Mouse (Mus musculus) lung, embryonic 15.5 days (tissue): ENCODE data around the gene Cidec. TPM values are rescaled to one million over a fixed set of nuclear protein-coding genes. Genes with fewer than 3 reads are reported as not detected.

Experiments used
- ATAC-seq: fragments of 200-750 bp; cut with Nextera tagmentation; 2 replicates; pipeline ENCODE4 v1.8.0; 2017; ENCODE audit warnings: moderate number of reproducible peaks, borderline replicate concordance; ENCODE audit not compliant: low FRiP score, low TSS enrichment; ENCODE audit errors: extremely low read depth
- H3K27ac ChIP-seq: fragments of 300-500 bp; sonication (generic); 2 replicates; pipeline ENCODE4 v1.5.1; 2015; ENCODE audit warnings: moderate library complexity, mild to moderate bottlenecking, inconsistent platforms
- H3K27me3 ChIP-seq: fragments of 300-500 bp; sonication (generic); 2 replicates; pipeline ENCODE4 v1.6.1; 2015; ENCODE audit warnings: inconsistent platforms
- H3K36me3 ChIP-seq: fragments of 300-500 bp; sonication (generic); 2 replicates; pipeline ENCODE4 v1.6.1; 2015; ENCODE audit warnings: inconsistent platforms
- H3K4me1 ChIP-seq: fragments of 300-500 bp; sonication (generic); 2 replicates; pipeline ENCODE4 v1.6.1; 2015; ENCODE audit warnings: inconsistent platforms
- H3K4me2 ChIP-seq: fragments of 300-500 bp; sonication (generic); 2 replicates; pipeline ENCODE4 v1.6.1; 2015; ENCODE audit warnings: inconsistent platforms, mild to moderate bottlenecking, moderate library complexity
- H3K4me3 ChIP-seq: fragments of 300-500 bp; sonication (generic); 2 replicates; pipeline ENCODE4 v1.5.1; 2015; ENCODE audit warnings: mild to moderate bottlenecking, inconsistent platforms
- H3K9ac ChIP-seq: fragments of 300-500 bp; sonication (generic); 2 replicates; pipeline ENCODE4 v1.6.1; 2015; ENCODE audit warnings: inconsistent platforms
- H3K9me3 ChIP-seq: fragments of 300-500 bp; sonication (generic); 2 replicates; pipeline ENCODE4 v1.6.1; 2016; ENCODE audit warnings: inconsistent platforms
- WGBS: fragments of 180-500 bp; shearing (Covaris S2); methylation state at CpG from one replicate; pipeline ENCODE4 v1.1.7; 2015; 5-methylcytosine and 5-hydroxymethylcytosine counted together
- polyA plus RNA-seq: library from polyadenylated mRNA; unstranded; fragments of >200 nt; fragmentation: Nextera tagmentation; extraction: Ambion mirVana; gene quantifications from 2 replicates; pipeline ENCODE4 v1.2.1, GENCODE M21; 2015

The Cidec gene
- polyA plus RNA-seq, 1 experiment from 2014 or later, result not detected

GRCm38 (mm10) chr6:113469432-113469831 is 33.9 kb upstream of the Cidec start:
- H3K9me3 ChIP-seq, result no peaks in the 10 kb centered on the region
- WGBS, result 1% methylated on average over 31 of the region's 31 CpGs
- peak overlapping the region; percentile 17; the same call in 1 of the 2 replicates for H3K9ac ChIP-seq
- peak overlapping the region; percentile 84 for H3K4me2 ChIP-seq
- peaks cover 12% of the 10 kb centered on the region for H3K27me3 ChIP-seq
- H3K27ac ChIP-seq, result no peak overlapping the region
- H3K36me3 ChIP-seq, result no peaks in the 10 kb centered on the region
- peak overlapping the region; percentile 39 for H3K4me3 ChIP-seq
- peaks cover 27% of the 10 kb centered on the region for H3K4me1 ChIP-seq
- ATAC-seq, result peak; percentile 25; the same call in 1 of the 2 replicates

DNA sequence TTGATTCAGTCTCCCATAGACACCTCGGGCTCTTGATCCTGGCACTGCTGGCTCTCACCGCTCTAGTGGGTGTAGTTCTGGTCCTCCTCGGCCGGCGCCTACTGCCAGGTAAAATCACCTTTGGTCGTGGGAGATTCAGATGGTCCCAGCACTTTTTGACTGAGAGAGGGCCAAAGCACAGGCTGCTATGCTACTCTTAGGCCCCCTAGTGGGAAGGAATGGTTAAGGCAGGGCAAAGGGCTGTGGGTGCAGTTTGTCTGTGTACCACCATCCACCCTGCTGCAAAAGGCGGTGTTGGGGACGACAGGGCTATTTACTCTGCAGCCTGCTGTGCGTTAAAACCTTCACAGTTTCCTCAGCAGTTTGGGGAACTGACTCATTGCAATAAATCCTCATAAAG is 33.5 kb upstream of the Cidec start:
- Histone ChIP-seq H3K9me3 (no peaks in the 10 kb centered on the region), H3K36me3 (no peaks in the 10 kb centered on the region), H3K4me1 (peaks cover 27% of the 10 kb centered on the region), H3K9ac (peak overlapping the region; percentile 17; the same call in 1 of the 2 replicates), H3K4me2 (peak overlapping the region; percentile 84), H3K4me3 (peak overlapping the region; percentile 39), H3K27me3 (peaks cover 12% of the 10 kb centered on the region), H3K27ac (no peak overlapping the region)
- peak; percentile 53; the same call in 1 of the 2 replicates for ATAC-seq
- 8% methylated on average over 9 of the region's 9 CpGs for WGBS

DNA sequence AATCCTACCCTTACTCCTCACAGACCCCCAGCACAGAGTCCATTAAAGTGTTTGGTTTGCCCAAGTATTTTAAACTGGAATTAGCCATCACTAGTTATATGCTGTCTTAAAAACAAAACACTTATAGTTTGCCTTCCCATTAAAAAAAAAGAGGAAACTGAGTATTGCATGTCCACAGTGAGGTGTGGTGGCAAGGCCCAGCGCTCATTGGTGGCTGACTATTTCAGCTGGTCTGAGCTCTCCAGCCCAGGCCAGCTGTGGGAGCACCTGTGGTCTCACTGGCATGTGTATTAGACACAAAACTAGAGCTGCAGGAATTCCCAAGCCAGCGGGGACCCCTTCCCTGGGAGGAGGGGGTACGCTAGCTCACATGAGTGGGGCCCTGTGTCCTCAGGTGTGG is 33.0 kb upstream of the Cidec start:
- no peaks in the 10 kb centered on the region for H3K9me3 ChIP-seq
- no peak overlapping the region for H3K4me3 ChIP-seq
- ATAC-seq, result no peak
- H3K36me3 ChIP-seq, result no peaks in the 10 kb centered on the region
- H3K4me2 ChIP-seq, result no peak overlapping the region
- peaks cover 12% of the 10 kb centered on the region for H3K27me3 ChIP-seq
- H3K27ac ChIP-seq, result no peak overlapping the region
- WGBS, result 56% methylated on average over 3 of the region's 3 CpGs
- no peak overlapping the region for H3K9ac ChIP-seq
- peaks cover 27% of the 10 kb centered on the region for H3K4me1 ChIP-seq

GRCm38 (mm10) chr6:113465602-113466001 is 30.0 kb upstream of the Cidec start:
- no peak overlapping the region for H3K27ac ChIP-seq
- no peaks in the 10 kb centered on the region for H3K36me3 ChIP-seq
- H3K9me3 ChIP-seq, result no peaks in the 10 kb centered on the region
- 57% methylated on average over 5 of the region's 5 CpGs for WGBS
- peaks cover 10% of the 10 kb centered on the region for H3K27me3 ChIP-seq
- H3K4me2 ChIP-seq, result no peak overlapping the region
- H3K4me3 ChIP-seq, result no peak overlapping the region
- no peak for ATAC-seq
- no peak overlapping the region for H3K9ac ChIP-seq
- peaks cover 14% of the 10 kb centered on the region for H3K4me1 ChIP-seq

DNA sequence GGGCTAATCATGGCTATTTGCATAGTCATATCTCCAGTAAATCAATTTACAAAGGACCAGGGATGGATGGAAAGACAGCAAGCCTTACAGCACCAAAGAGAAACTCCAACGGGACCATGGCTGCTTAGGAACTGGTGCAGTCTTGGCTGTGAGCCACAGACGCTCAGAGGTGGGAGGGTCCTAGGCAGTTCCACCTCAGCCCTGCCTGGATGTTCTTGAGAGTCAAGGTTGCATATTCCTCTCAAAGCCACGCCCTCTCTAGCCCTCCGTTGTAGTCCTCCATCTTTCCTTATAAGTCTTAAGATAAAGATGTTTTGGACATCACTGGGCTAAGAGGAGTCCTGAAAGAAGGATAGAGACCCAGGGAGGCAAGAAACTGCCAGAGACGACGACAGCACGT is 28.5 kb upstream of the Cidec start:
- Histone ChIP-seq H3K4me3 (no peak overlapping the region), H3K36me3 (no peaks in the 10 kb centered on the region), H3K27ac (no peak overlapping the region), H3K9me3 (no peaks in the 10 kb centered on the region), H3K4me2 (no peak overlapping the region), H3K9ac (no peak overlapping the region), H3K4me1 (peaks cover 3% of the 10 kb centered on the region; the same call in 1 of the 2 replicates), H3K27me3 (no peaks in the 10 kb centered on the region)
- WGBS, result 57% methylated on average over 7 of the region's 7 CpGs
- no peak for ATAC-seq

DNA sequence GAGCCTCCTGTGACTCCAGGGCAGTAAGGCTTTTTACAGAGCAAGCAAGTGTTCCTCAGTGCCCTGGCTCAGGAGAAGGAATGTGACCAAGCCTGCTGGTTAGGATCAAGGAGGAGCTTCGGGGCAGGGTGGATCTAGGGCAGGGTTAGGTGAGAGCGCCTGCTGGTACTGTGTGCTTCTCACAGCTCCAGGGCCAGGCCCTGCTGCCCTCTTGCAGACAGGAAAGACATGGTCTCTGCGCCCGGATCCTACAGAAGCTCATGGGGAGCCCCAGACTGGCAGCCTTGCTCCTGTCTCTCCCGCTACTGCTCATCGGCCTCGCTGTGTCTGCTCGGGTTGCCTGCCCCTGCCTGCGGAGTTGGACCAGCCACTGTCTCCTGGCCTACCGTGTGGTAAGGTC is 23.1 kb upstream of the Cidec start:
- H3K9ac ChIP-seq, result peak overlapping the region; percentile 31; the same call in 1 of the 2 replicates
- WGBS, result 33% methylated on average over 10 of the region's 10 CpGs
- peaks cover 5% of the 10 kb centered on the region for H3K4me1 ChIP-seq
- H3K9me3 ChIP-seq, result no peaks in the 10 kb centered on the region
- H3K4me3 ChIP-seq, result peak overlapping the region; percentile 35
- H3K36me3 ChIP-seq, result no peaks in the 10 kb centered on the region
- no peaks in the 10 kb centered on the region for H3K27me3 ChIP-seq
- peak; percentile 91 for ATAC-seq
- peak overlapping the region; percentile 52 for H3K4me2 ChIP-seq
- peak overlapping the region; percentile 74 for H3K27ac ChIP-seq

- Histone ChIP-seq H3K4me1 (peaks cover 5% of the 10 kb centered on the region), H3K4me3 (peak within 1 kb of the TSS; percentile 35), H3K4me2 (peak within 1 kb of the TSS; percentile 52), H3K9me3 (no peaks in the 10 kb centered on the region), H3K27ac (peak within 1 kb of the TSS; percentile 74), H3K9ac (peak within 1 kb of the TSS; percentile 31; the same call in 1 of the 2 replicates), H3K36me3 (no peaks in the 10 kb centered on the region), H3K27me3 (no peaks in the 10 kb centered on the region)
- 45% methylated on average over 9 of the region's 10 CpGs for WGBS
- no peak for ATAC-seq
Observed at GRCm38 (mm10) chr6:113457952-113458534, 22.5 kb upstream of the Cidec start, which contains the start of gene Il17re. Gene Il17re (plus strand): TSS chr6:113458484.

DNA sequence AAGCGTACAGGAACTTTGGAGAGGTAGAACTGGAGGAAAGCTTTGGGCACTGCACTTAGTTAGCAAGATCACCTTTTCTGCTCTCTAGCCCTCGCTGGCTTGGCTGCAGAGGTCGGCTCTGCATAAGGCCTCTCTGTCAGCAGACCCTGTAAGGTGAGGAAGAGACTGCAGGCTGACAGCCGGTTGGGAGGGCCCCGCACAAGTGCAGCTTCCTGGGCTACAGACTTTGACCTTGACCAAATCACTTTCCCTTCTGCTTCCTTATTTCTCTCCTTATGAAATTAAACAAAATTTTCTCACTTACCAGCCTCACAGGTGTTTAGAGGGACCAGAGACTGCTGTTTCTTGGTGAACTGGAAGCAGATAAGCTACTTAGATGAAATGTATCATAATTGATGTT is 19.4 kb upstream of the Cidec start:
- H3K9ac ChIP-seq, result no peak overlapping the region
- no peak overlapping the region for H3K27ac ChIP-seq

DNA sequence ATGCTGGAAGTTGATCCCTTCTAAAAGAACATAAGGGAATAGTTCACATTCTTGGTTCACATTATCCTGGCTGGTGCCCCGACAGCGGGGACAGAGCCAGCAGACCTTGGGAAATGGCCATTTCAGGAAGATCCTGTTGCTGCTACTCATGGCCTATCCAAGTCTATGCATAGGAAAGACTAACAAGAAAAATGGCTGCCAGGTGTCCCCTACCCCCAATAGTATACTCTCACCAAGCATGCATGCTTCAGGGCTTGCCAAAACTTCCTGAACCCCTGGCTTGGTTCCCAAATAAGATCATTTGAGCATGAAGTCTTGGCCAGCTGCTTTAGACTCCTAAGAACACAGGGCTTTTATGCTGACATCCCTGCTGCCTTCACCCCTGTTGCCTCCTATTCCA is 16.3 kb upstream of the Cidec start:
- WGBS, result 56% methylated on average over 2 of the region's 2 CpGs
- H3K27me3 ChIP-seq, result no peaks in the 10 kb centered on the region
- H3K9ac ChIP-seq, result no peak overlapping the region
- H3K36me3 ChIP-seq, result peaks cover 19% of the 10 kb centered on the region
- H3K4me2 ChIP-seq, result no peak overlapping the region
- no peak overlapping the region for H3K27ac ChIP-seq
- H3K9me3 ChIP-seq, result no peaks in the 10 kb centered on the region
- no peak overlapping the region for H3K4me3 ChIP-seq
- peak; percentile 42; the same call in 1 of the 2 replicates for ATAC-seq
- no peaks in the 10 kb centered on the region for H3K4me1 ChIP-seq

More for the DNA sequence above, 19.4 kb upstream of the Cidec start:
- Histone ChIP-seq H3K36me3 (no peaks in the 10 kb centered on the region), H3K4me2 (no peak overlapping the region), H3K4me1 (peaks cover 5% of the 10 kb centered on the region), H3K4me3 (no peak overlapping the region), H3K9me3 (no peaks in the 10 kb centered on the region), H3K27me3 (no peaks in the 10 kb centered on the region)
- ATAC-seq, result no peak
- 54% methylated on average over 5 of the region's 5 CpGs for WGBS

- H3K4me3 ChIP-seq, result no peak overlapping the region
- no peaks in the 10 kb centered on the region for H3K9me3 ChIP-seq
- H3K4me2 ChIP-seq, result no peak overlapping the region
- H3K36me3 ChIP-seq, result peaks cover 28% of the 10 kb centered on the region
- WGBS, result 95% methylated on average over 4 of the region's 4 CpGs
- no peaks in the 10 kb centered on the region for H3K27me3 ChIP-seq
- no peak for ATAC-seq
- no peak overlapping the region for H3K9ac ChIP-seq
- no peak overlapping the region for H3K27ac ChIP-seq
- peaks cover 9% of the 10 kb centered on the region for H3K4me1 ChIP-seq
Observed at GRCm38 (mm10) chr6:113447639-113448038, 12.1 kb upstream of the Cidec start.

GRCm38 (mm10) chr6:113444207-113444965 is 8.8 kb upstream of the Cidec start:
- WGBS, result 78% methylated on average over 8 of the region's 8 CpGs
- Histone ChIP-seq H3K9me3 (no peaks in the 10 kb centered on the region), H3K4me2 (no peak overlapping the region), H3K4me3 (no peak overlapping the region), H3K27ac (no peak overlapping the region), H3K36me3 (peaks cover 28% of the 10 kb centered on the region), H3K9ac (no peak overlapping the region), H3K27me3 (no peaks in the 10 kb centered on the region), H3K4me1 (peaks cover 13% of the 10 kb centered on the region)
- no peak for ATAC-seq

GRCm38 (mm10) chr6:113443091-113443490 is 7.5 kb upstream of the Cidec start:
- Histone ChIP-seq H3K4me2 (peak overlapping the region; percentile 63), H3K9ac (peak overlapping the region; percentile 94), H3K9me3 (no peaks in the 10 kb centered on the region), H3K4me3 (peak overlapping the region; percentile 100), H3K36me3 (peaks cover 22% of the 10 kb centered on the region), H3K4me1 (peaks cover 13% of the 10 kb centered on the region), H3K27me3 (no peaks in the 10 kb centered on the region), H3K27ac (no peak overlapping the region)
- no peak for ATAC-seq
- WGBS, result 42% methylated on average over 12 of the region's 12 CpGs
